ENCODE assay signal across 17 mouse cellular contexts in genomic region chr7:138788109-138788508, GRCm38 (mm10). TPM values are rescaled to one million over a fixed set of nuclear protein-coding genes. Genes with fewer than 3 reads are reported as not detected.
A peak's percentile ranks its signal among the peaks of the same experiment; 100 is the strongest.
DNase-seq lines count a peak whose midpoint lies in the region; ATAC-seq and TF ChIP-seq lines count a peak whose summit lies in the region.
"Had no signal": no experiment of that assay in that cellular context is flagged by ENCODE, and none has a peak within 500 bp of the region (broad histone marks: within the 10 kb centered on the region; RNA-seq: fewer than 3 reads in every experiment).

No protein-coding gene starts in this region.

- no peak for TF ChIP-seq CTCF in kidney, postnatal 0 days (IDR thresholded peaks at IDR 0.05; ENCODE audit: low read depth)
- TF ChIP-seq CTCF in kidney, adult 2 months (conservative IDR thresholded peaks at IDR 0.05; ENCODE audit: insufficient read depth, insufficient read length, low read depth, low read length): no peak

- H3K4me3 ChIP-seq in kidney, postnatal 0 days (replicated peaks; ENCODE audit: low read depth, low read length): no peak overlapping the region
- no peak overlapping the region for H3K4me3 ChIP-seq in kidney, adult 2 months (ENCODE audit: insufficient read depth, low read depth, low read length)
- no peak overlapping the region for H3K4me3 ChIP-seq in midbrain, embryonic 15.5 days
- H3K4me3 ChIP-seq: heart, embryonic 10.5 days; liver, embryonic 13.5 days; megakaryocyte, embryonic 14.5 days; neural tube, embryonic 13.5 days had no signal

- no peaks in the 10 kb centered on the region for H3K4me1 ChIP-seq in kidney, postnatal 0 days (replicated peaks; ENCODE audit: insufficient read depth, low read length)
- no peaks in the 10 kb centered on the region for H3K4me1 ChIP-seq in kidney, adult 2 months (ENCODE audit: control insufficient read depth, insufficient read depth, low read length)
- H3K4me1 ChIP-seq in midbrain, embryonic 15.5 days: no peaks in the 10 kb centered on the region
- H3K4me1 ChIP-seq: heart, embryonic 10.5 days; liver, embryonic 13.5 days; megakaryocyte, embryonic 14.5 days; neural tube, embryonic 13.5 days had no signal

- DNase-seq in kidney, postnatal 0 days (ENCODE audit: low spot score): peak; percentile 24
- DNase-seq in kidney, adult 2 months: no peak
- peak; percentile 50 for DNase-seq in right cerebral cortex, adult 18-20 months
- no peak for DNase-seq in right cerebral cortex, postnatal 14 days
- DNase-seq in left cerebral cortex, adult 9 months (ENCODE audit: low spot score in 2 of 2): peak; percentile 14 to 60
- peak; percentile 73 for DNase-seq in telencephalon, adult 2 months (ENCODE audit: low read depth, low spot score)
- DNase-seq: cerebellum, postnatal 36 days; gastrocnemius, postnatal 14 days; kidney, adult 8-10 months; liver, embryonic 13.5 days; lung, postnatal 10 days; thymus, postnatal 36 days had no signal

- no peak overlapping the region for H3K27ac ChIP-seq in kidney, postnatal 0 days
- no peak overlapping the region for H3K27ac ChIP-seq in kidney, adult 2 months (ENCODE audit: insufficient read depth, low read depth, low read length)
- H3K27ac ChIP-seq in midbrain, embryonic 15.5 days: no peak overlapping the region
- H3K27ac ChIP-seq: heart, embryonic 10.5 days; liver, embryonic 13.5 days; neural tube, embryonic 13.5 days; stomach, postnatal 0 days had no signal

- no peaks in the 10 kb centered on the region for H3K27me3 ChIP-seq in kidney, postnatal 0 days (ENCODE audit: insufficient read depth, low read length)
- H3K27me3 ChIP-seq in kidney, adult 2 months (replicated peaks; ENCODE audit: control insufficient read depth, insufficient read depth, low read length): no peaks in the 10 kb centered on the region
- no peaks in the 10 kb centered on the region for H3K27me3 ChIP-seq in midbrain, embryonic 15.5 days (replicated peaks)
- H3K27me3 ChIP-seq: liver, embryonic 13.5 days; neural tube, embryonic 13.5 days had no signal

- 72% methylated on average over 5 of the region's 5 CpGs for WGBS in kidney, postnatal 0 days
- WGBS in kidney, adult 2 months: 74% methylated on average over 5 of the region's 5 CpGs
- 80% methylated on average over 5 of the region's 5 CpGs for WGBS in midbrain, embryonic 15.5 days

- H3K4me2 ChIP-seq in kidney, postnatal 0 days (ENCODE audit: low read length): no peak overlapping the region
- no peak overlapping the region for H3K4me2 ChIP-seq in midbrain, embryonic 15.5 days
- H3K4me2 ChIP-seq: liver, embryonic 13.5 days; neural tube, embryonic 13.5 days had no signal

- H3K9ac ChIP-seq in kidney, postnatal 0 days (ENCODE audit: low read depth, low read length): no peak overlapping the region
- H3K9ac ChIP-seq in midbrain, embryonic 15.5 days: no peak overlapping the region
- H3K9ac ChIP-seq: liver, embryonic 13.5 days; neural tube, embryonic 13.5 days had no signal

- no peaks in the 10 kb centered on the region for H3K9me3 ChIP-seq in kidney, postnatal 0 days (replicated peaks; ENCODE audit: low read length)
- H3K9me3 ChIP-seq in midbrain, embryonic 15.5 days: no peaks in the 10 kb centered on the region
- H3K9me3 ChIP-seq: heart, embryonic 10.5 days; liver, embryonic 13.5 days; neural tube, embryonic 13.5 days had no signal

- no peak for TF ChIP-seq POLR2A in kidney, adult 2 months (IDR thresholded peaks at IDR 0.05; ENCODE audit: low read depth, low read length)

- H3K36me3 ChIP-seq in kidney, postnatal 0 days (ENCODE audit: insufficient read depth, low read length): no peaks in the 10 kb centered on the region
- no peaks in the 10 kb centered on the region for H3K36me3 ChIP-seq in kidney, adult 2 months (ENCODE audit: control insufficient read depth, insufficient read depth, low read length)
- no peaks in the 10 kb centered on the region for H3K36me3 ChIP-seq in midbrain, embryonic 15.5 days (replicated peaks)
- H3K36me3 ChIP-seq: heart, embryonic 10.5 days; liver, embryonic 13.5 days; neural tube, embryonic 13.5 days had no signal

- ATAC-seq in kidney, postnatal 0 days (replicated peaks; ENCODE audit: low FRiP score, low read depth): no peak
- no peak for ATAC-seq in midbrain, embryonic 15.5 days (replicated peaks)

RNA-seq across cellular contexts. Expression of gene Ppp2r2d, which starts 57.8 kb away (rescaled TPM):
- 32.1 and 33.2 TPM in 2 replicates for polyA plus RNA-seq in kidney, postnatal 0 days (2015; fragmentation: Nextera tagmentation; extraction: Ambion mirVana)
- 24.2 and 24.3 TPM in 2 replicates for polyA plus RNA-seq in kidney, adult 2 months (2012; rRNA removed)
- polyA plus RNA-seq in midbrain, embryonic 15.5 days (2015; fragmentation: Nextera tagmentation; extraction: Ambion mirVana): 87.4 and 87.5 TPM in 2 replicates

RNA-seq across cellular contexts. Expression of gene Mapk1ip1, which starts 58.0 kb away (rescaled TPM):
- 16.5 and 19.5 TPM in 2 replicates for polyA plus RNA-seq in kidney, postnatal 0 days (2015; fragmentation: Nextera tagmentation; extraction: Ambion mirVana)
- polyA plus RNA-seq in kidney, adult 2 months (2012; rRNA removed): 43.5 and 64.0 TPM in 2 replicates
- 33.2 and 35.9 TPM in 2 replicates for polyA plus RNA-seq in midbrain, embryonic 15.5 days (2015; fragmentation: Nextera tagmentation; extraction: Ambion mirVana)

Comparison
In these comparisons a context has a peak if more than half of its experiments do, and no peak if none do; other contexts are left out.
1. DNase-seq: peak in kidney, postnatal 0 days (single experiment), right cerebral cortex, adult 18-20 months (single experiment), left cerebral cortex, adult 9 months (2 of 2) and telencephalon, adult 2 months (single experiment); none in kidney, adult 2 months (single experiment) and right cerebral cortex, postnatal 14 days (single experiment).